ENCODE assay signal across 10 mouse cellular contexts in the genomic region with DNA sequence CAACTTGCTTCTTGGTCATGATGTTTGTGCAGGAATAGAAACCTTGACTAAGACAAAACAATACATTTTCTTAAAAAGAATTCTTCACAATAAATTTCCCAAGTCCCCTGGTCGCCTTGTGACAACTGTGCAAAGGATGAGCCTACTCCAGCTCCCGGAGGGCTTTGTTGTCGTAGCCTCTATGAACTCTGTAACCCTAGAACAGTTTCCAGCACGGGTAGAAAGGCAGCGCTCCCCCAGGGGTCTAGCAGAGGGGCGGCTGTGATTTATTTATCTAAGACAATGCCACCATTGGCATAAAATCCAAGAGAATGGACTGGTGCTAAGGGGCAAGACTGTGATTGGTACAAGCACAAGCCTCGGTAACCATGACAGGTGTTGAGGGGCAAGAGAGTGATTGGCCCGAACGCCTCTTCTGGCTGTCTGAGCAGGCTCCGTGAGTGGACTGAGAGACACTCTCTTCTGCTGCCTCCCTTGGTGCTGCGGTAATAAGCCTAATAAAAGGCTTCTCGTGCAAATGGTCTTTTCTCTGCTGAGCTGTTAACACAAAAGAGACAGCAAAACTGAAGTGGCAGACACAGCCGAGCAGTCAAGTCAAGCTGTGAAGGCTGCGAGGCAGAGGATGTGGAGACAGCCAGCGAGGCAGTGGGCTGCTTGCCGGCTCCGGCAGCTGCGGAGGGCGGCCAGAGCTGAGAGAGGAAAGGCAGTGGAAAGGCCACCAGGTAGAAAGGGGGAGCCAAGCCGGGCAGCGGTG. TPM values are rescaled to one million over a fixed set of nuclear protein-coding genes. Genes with fewer than 3 reads are reported as not detected.
DNase-seq lines count a peak whose midpoint lies in the region; ATAC-seq and TF ChIP-seq lines count a peak whose summit lies in the region.
"Had no signal": no experiment of that assay in that cellular context is flagged by ENCODE, and none has a peak within 500 bp of the region (broad histone marks: within the 10 kb centered on the region; RNA-seq: fewer than 3 reads in every experiment).

No protein-coding gene starts in this region.

- H3K27ac ChIP-seq in heart, adult 2 months: peak overlapping the region; percentile 23; the same call in 1 of the 2 replicates
- H3K27ac ChIP-seq in forebrain, embryonic 15.5 days (replicated peaks): peak overlapping the region; percentile 78
- peak overlapping the region; percentile 76 for H3K27ac ChIP-seq in midbrain, embryonic 13.5 days

- TF ChIP-seq POLR2A in heart, adult 2 months (IDR thresholded peaks at IDR 0.05; ENCODE audit: insufficient read depth, low read depth, low read length): no peak

- peak; percentile 74 for ATAC-seq in forebrain, embryonic 15.5 days (replicated peaks)
- ATAC-seq in midbrain, embryonic 13.5 days: peak; percentile 87
- no peak for ATAC-seq in megakaryocyte-erythroid progenitor cell, adult 5-6 weeks (replicated peaks; ENCODE audit: low FRiP score, low TSS enrichment, poor library complexity, severe bottlenecking)
- ATAC-seq: activated CD4-positive, CD25-positive, alpha-beta regulatory T cell, adult 4 months had no signal

- H3K9me3 ChIP-seq in forebrain, embryonic 15.5 days: no peaks in the 10 kb centered on the region
- no peaks in the 10 kb centered on the region for H3K9me3 ChIP-seq in midbrain, embryonic 13.5 days

- H3K4me1 ChIP-seq in heart, adult 2 months (ENCODE audit: control insufficient read depth, insufficient read depth, low read length): peaks cover 6% of the 10 kb centered on the region
- H3K4me1 ChIP-seq in forebrain, embryonic 15.5 days: peaks cover 31% of the 10 kb centered on the region
- H3K4me1 ChIP-seq in midbrain, embryonic 13.5 days (replicated peaks): peaks cover 28% of the 10 kb centered on the region

- 83% methylated on average over 21 of the region's 21 CpGs for WGBS in heart, adult 2 months
- WGBS in forebrain, embryonic 15.5 days: 8% methylated on average over 21 of the region's 21 CpGs
- 6% methylated on average over 21 of the region's 21 CpGs for WGBS in midbrain, embryonic 13.5 days

- H3K4me2 ChIP-seq in forebrain, embryonic 15.5 days (replicated peaks): peak overlapping the region; percentile 20
- H3K4me2 ChIP-seq in midbrain, embryonic 13.5 days (replicated peaks): peak overlapping the region; percentile 38

- TF ChIP-seq EP300 in heart, adult 2 months (IDR thresholded peaks at IDR 0.05; ENCODE audit: insufficient read depth, low read depth, low read length): no peak

- no peak for DNase-seq in heart, adult 2 months
- DNase-seq in heart, postnatal 14 days: no peak
- peak; percentile 32 for DNase-seq in Muller cell, postnatal 12 days (ENCODE audit: inconsistent ontology term)
- DNase-seq in thymus, postnatal 4 days: no peak
- DNase-seq in spleen, adult 18-20 months: no peak
- DNase-seq: cerebellum, adult 9-11 months had no signal

- intact Hi-C loops in heart, adult 2 months (cut with DNase I): no loop called here
- intact Hi-C loops in heart, postnatal 14 days (cut with DNase I): loop anchor here (5.0 kb wide), 1 partner anchor 44 kb away; no protein-coding TSS in a partner anchor

- H3K4me3 ChIP-seq in heart, adult 2 months: no peak overlapping the region
- no peak overlapping the region for H3K4me3 ChIP-seq in forebrain, embryonic 15.5 days
- H3K4me3 ChIP-seq in midbrain, embryonic 13.5 days (replicated peaks): no peak overlapping the region; the same call in 1 of the 2 replicates

- H3K27me3 ChIP-seq in heart, adult 2 months (ENCODE audit: control insufficient read depth, insufficient read depth, low read length): no peaks in the 10 kb centered on the region
- no peaks in the 10 kb centered on the region for H3K27me3 ChIP-seq in forebrain, embryonic 15.5 days
- H3K27me3 ChIP-seq in midbrain, embryonic 13.5 days: 0 out of 2 replicates have a peak, but pooled peaks cover 6% of the 10 kb centered on the region

- 0 out of 2 replicates have a peak, but pooled peaks cover 4% of the 10 kb centered on the region for H3K36me3 ChIP-seq in heart, adult 2 months (ENCODE audit: control insufficient read depth, insufficient read depth, low read length)
- H3K36me3 ChIP-seq in forebrain, embryonic 15.5 days: no peaks in the 10 kb centered on the region
- no peaks in the 10 kb centered on the region for H3K36me3 ChIP-seq in midbrain, embryonic 13.5 days

- no peak overlapping the region for H3K9ac ChIP-seq in heart, adult 2 months (ENCODE audit: low read depth, low read length)
- 0 out of 2 replicates have a peak overlapping the region, but pooled peaks have one; percentile 14 for H3K9ac ChIP-seq in forebrain, embryonic 15.5 days (replicated peaks)
- H3K9ac ChIP-seq in midbrain, embryonic 13.5 days (replicated peaks): no peak overlapping the region; the same call in 1 of the 2 replicates

- no peak for TF ChIP-seq CTCF in heart, adult 2 months (IDR thresholded peaks at IDR 0.05)

- H3K79me2 ChIP-seq in heart, adult 2 months (replicated peaks; ENCODE audit: control insufficient read depth, insufficient read depth, low read length): no peaks in the 10 kb centered on the region

RNA-seq across cellular contexts. Expression of a gene that starts 13.1 kb away (rescaled TPM):
- total RNA-seq in heart, adult 2 months (2021): 10 to 100 TPM in 1 of 2 experiments, 1 to 10 TPM in 1; 9.9 to 10.3 TPM
- polyA plus RNA-seq in heart, adult 2 months (2012; rRNA removed): 15.1 and 15.7 TPM in 2 replicates
- total RNA-seq in heart, postnatal 14 days (2021): 10 to 100 TPM; 10.5 TPM
- 9.5 and 10.1 TPM in 2 replicates for polyA plus RNA-seq in forebrain, embryonic 15.5 days (2015; fragmentation: Nextera tagmentation; extraction: Ambion mirVana)
- 10.1 and 10.7 TPM in 2 replicates for polyA plus RNA-seq in midbrain, embryonic 13.5 days (2015; fragmentation: Nextera tagmentation; extraction: Ambion mirVana)
- 5.9 and 8.3 TPM in 2 replicates for total RNA-seq in megakaryocyte-erythroid progenitor cell, adult 5-6 weeks (2014; fragmentation: Nextera tagmentation)
- 0.42 and 2.2 TPM in 2 replicates for total RNA-seq in megakaryocyte-erythroid progenitor cell, adult 5-6 weeks (2017)

Comparison
In these comparisons a context has a peak if more than half of its experiments do, and no peak if none do; other contexts are left out.
1. H3K27ac ChIP-seq: peak in every context shown above with its lines; median percentile 78 in forebrain, embryonic 15.5 days; 76 in midbrain, embryonic 13.5 days; 23 in heart, adult 2 months.